Mouse (Mus musculus): ENCODE measurements around the gene Cyp8b1.

DNA sequence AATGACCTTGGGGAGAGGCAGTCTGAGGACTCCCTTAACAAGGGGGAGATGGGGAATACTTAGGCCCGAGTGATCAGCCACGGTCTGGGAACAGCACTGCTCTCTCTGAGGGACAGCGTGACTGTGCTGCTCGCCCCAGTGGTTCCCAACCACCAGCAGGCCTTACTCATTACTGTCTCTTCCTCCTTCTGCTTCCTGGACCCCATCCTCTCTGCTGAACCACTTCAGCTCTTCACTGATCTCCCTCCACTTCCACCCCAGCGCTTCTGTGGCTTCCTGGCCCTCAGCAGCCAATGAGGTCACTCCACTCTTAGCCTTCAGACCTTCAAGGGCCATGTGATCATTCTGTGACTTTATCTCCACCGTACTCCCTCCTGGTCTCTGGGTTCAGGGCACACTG lies 6.5 kb downstream of the Cyp8b1 start:
- TF ChIP-seq CHD2 (IDR thresholded peaks at IDR 0.05; ENCODE audit: low read length): no peak
- no peak for TF ChIP-seq CTCF (IDR thresholded peaks at IDR 0.05 in 2 of 3, conservative IDR thresholded peaks at IDR 0.05 in 1 of 3; ENCODE audit: control insufficient read depth in 1 of 3, insufficient read depth in 1 of 3, low read depth in 2 of 3, low read length in 3 of 3, poor library complexity in 1 of 3, severe bottlenecking in 1 of 3)
- TF ChIP-seq GABPA (IDR thresholded peaks at IDR 0.05; ENCODE audit: low read depth, low read length): no peak
- no peak for TF ChIP-seq NRF1 (IDR thresholded peaks at IDR 0.05; ENCODE audit: insufficient read depth, low read depth, low read length, poor library complexity, severe bottlenecking)
- TF ChIP-seq KAT2A (conservative IDR thresholded peaks at IDR 0.05; ENCODE audit: low read depth, low read length): no peak
- no peak for TF ChIP-seq HCFC1 (IDR thresholded peaks at IDR 0.05; ENCODE audit: low read depth, low read length)
- TF ChIP-seq EP300 (IDR thresholded peaks at IDR 0.05; ENCODE audit: low read depth in 1 of 2, low read length in 2 of 2): no peak
- TF ChIP-seq MYC (IDR thresholded peaks at IDR 0.05; ENCODE audit: low read depth, low read length): no peak
- TF ChIP-seq MYB (IDR thresholded peaks at IDR 0.05; ENCODE audit: low read depth, low read length): no peak
- TF ChIP-seq POLR2A (IDR thresholded peaks at IDR 0.05; ENCODE audit: control insufficient read depth in 1 of 2, insufficient read depth in 1 of 2, low read depth in 1 of 2, low read length in 2 of 2, poor library complexity in 1 of 2): no peak
- TF ChIP-seq ZMIZ1 (IDR thresholded peaks at IDR 0.05; ENCODE audit: low read depth, low read length): no peak
- no peak for TF ChIP-seq GATA1 (IDR thresholded peaks at IDR 0.05; ENCODE audit: low read depth, low read length)
- no peak for TF ChIP-seq MAFK (IDR thresholded peaks at IDR 0.05; ENCODE audit: borderline replicate concordance, low read depth, low read length)
